In genomic region chr6:36517242-36517641, GRCm38 (mm10) we compare ENCODE assay signal across 15 mouse cellular contexts.
DNase-seq lines count a peak whose midpoint lies in the region; ATAC-seq and TF ChIP-seq lines count a peak whose summit lies in the region.
"Had no signal": no experiment of that assay in that cellular context is flagged by ENCODE, and none has a peak within 500 bp of the region (broad histone marks: within the 10 kb centered on the region; RNA-seq: fewer than 3 reads in every experiment).

No protein-coding gene starts in this region.

- no peak for DNase-seq in heart, adult 2 months
- peak; percentile 24 for DNase-seq in kidney, postnatal 0 days (ENCODE audit: low spot score)
- no peak for DNase-seq in kidney, postnatal 4 days
- peak; percentile 16 for DNase-seq in lung, postnatal 36 days
- DNase-seq in cerebellum, adult 11-12 months = no peak
- DNase-seq: cerebellum, adult 18-20 months; liver; retina, postnatal 1 day had no signal

- TF ChIP-seq POLR2A in heart, adult 2 months (IDR thresholded peaks at IDR 0.05; ENCODE audit: insufficient read depth, low read depth, low read length) = no peak

- H3K9me3 ChIP-seq in heart, embryonic 11.5 days (replicated peaks; ENCODE audit: control insufficient read depth, low read length) = no peaks in the 10 kb centered on the region
- no peaks in the 10 kb centered on the region for H3K9me3 ChIP-seq in kidney, postnatal 0 days (replicated peaks; ENCODE audit: low read length)
- no peaks in the 10 kb centered on the region for H3K9me3 ChIP-seq in forebrain, embryonic 16.5 days (ENCODE audit: control insufficient read depth, low read length)
- H3K9me3 ChIP-seq: hindbrain, embryonic 12.5 days; kidney, embryonic 15.5 days; midbrain, embryonic 15.5 days; neural tube, embryonic 12.5 days had no signal

- WGBS in heart, adult 2 months = 15% methylated on average over 5 of the region's 5 CpGs
- whole genome bisulfite sequencing in heart, embryonic 11.5 days (ENCODE audit: insufficient replicate concordance) = 50% methylated on average over 5 of the region's 5 CpGs
- WGBS in kidney, postnatal 0 days = 61% methylated on average over 5 of the region's 5 CpGs
- 37% methylated on average over 5 of the region's 5 CpGs for WGBS in forebrain, embryonic 16.5 days

- H3K9ac ChIP-seq in heart, adult 2 months (ENCODE audit: low read depth, low read length) = peak overlapping the region; percentile 42; the same call in 1 of the 2 replicates
- no peak overlapping the region for H3K9ac ChIP-seq in heart, embryonic 11.5 days (ENCODE audit: low read depth, low read length)
- H3K9ac ChIP-seq in kidney, postnatal 0 days (ENCODE audit: low read depth, low read length) = no peak overlapping the region
- H3K9ac ChIP-seq in forebrain, embryonic 16.5 days (replicated peaks; ENCODE audit: low read depth, low read length) = no peak overlapping the region
- H3K9ac ChIP-seq: hindbrain, embryonic 12.5 days; kidney, embryonic 15.5 days; midbrain, embryonic 15.5 days; neural tube, embryonic 12.5 days had no signal

- H3K4me2 ChIP-seq in heart, embryonic 11.5 days = no peak overlapping the region
- no peak overlapping the region for H3K4me2 ChIP-seq in kidney, postnatal 0 days (ENCODE audit: low read length)
- no peak overlapping the region for H3K4me2 ChIP-seq in forebrain, embryonic 16.5 days (ENCODE audit: low read length)
- H3K4me2 ChIP-seq: hindbrain, embryonic 12.5 days; kidney, embryonic 15.5 days; midbrain, embryonic 15.5 days; neural tube, embryonic 12.5 days had no signal

- H3K79me2 ChIP-seq in heart, adult 2 months (replicated peaks; ENCODE audit: control insufficient read depth, insufficient read depth, low read length) = no peaks in the 10 kb centered on the region; the same call in 1 of the 2 replicates

- H3K36me3 ChIP-seq in heart, adult 2 months (ENCODE audit: control insufficient read depth, insufficient read depth, low read length) = peaks cover 3% of the 10 kb centered on the region; the same call in 1 of the 2 replicates
- H3K36me3 ChIP-seq in heart, embryonic 11.5 days (ENCODE audit: control insufficient read depth, insufficient read depth, low read length) = no peaks in the 10 kb centered on the region
- H3K36me3 ChIP-seq in kidney, postnatal 0 days (ENCODE audit: insufficient read depth, low read length) = no peaks in the 10 kb centered on the region
- H3K36me3 ChIP-seq in forebrain, embryonic 16.5 days (ENCODE audit: control insufficient read depth, insufficient read depth) = no peaks in the 10 kb centered on the region
- H3K36me3 ChIP-seq: hindbrain, embryonic 12.5 days; kidney, embryonic 15.5 days; midbrain, embryonic 15.5 days; neural tube, embryonic 12.5 days had no signal

- H3K4me3 ChIP-seq in heart, adult 2 months = no peak overlapping the region
- H3K4me3 ChIP-seq in heart, embryonic 11.5 days (ENCODE audit: low read depth, low read length) = no peak overlapping the region
- no peak overlapping the region for H3K4me3 ChIP-seq in kidney, postnatal 0 days (replicated peaks; ENCODE audit: low read depth, low read length)
- H3K4me3 ChIP-seq in forebrain, embryonic 16.5 days (replicated peaks; ENCODE audit: low read length) = no peak overlapping the region
- H3K4me3 ChIP-seq: hindbrain, embryonic 12.5 days; kidney, embryonic 15.5 days; midbrain, embryonic 15.5 days; neural tube, embryonic 12.5 days had no signal

- TF ChIP-seq CTCF in heart, adult 2 months (IDR thresholded peaks at IDR 0.05) = no peak
- no peak for TF ChIP-seq CTCF in kidney, postnatal 0 days (IDR thresholded peaks at IDR 0.05; ENCODE audit: low read depth)

- intact Hi-C loops in heart, adult 2 months (cut with DNase I) = loop anchor here (10.0 kb wide), 1 partner anchor 78 kb away; no protein-coding TSS in a partner anchor

- TF ChIP-seq EP300 in heart, adult 2 months (IDR thresholded peaks at IDR 0.05; ENCODE audit: insufficient read depth, low read depth, low read length) = no peak

- no peak for ATAC-seq in heart, embryonic 11.5 days (replicated peaks; ENCODE audit: insufficient number of reproducible peaks, low FRiP score, low TSS enrichment)
- no peak for ATAC-seq in kidney, postnatal 0 days (replicated peaks; ENCODE audit: low FRiP score, low read depth)
- peak; percentile 82 for ATAC-seq in forebrain, embryonic 16.5 days
- ATAC-seq: midbrain, embryonic 15.5 days had no signal

- peak overlapping the region; percentile 66 for H3K27ac ChIP-seq in heart, adult 2 months
- H3K27ac ChIP-seq in heart, embryonic 11.5 days (ENCODE audit: low read depth, low read length) = no peak overlapping the region
- H3K27ac ChIP-seq in kidney, postnatal 0 days = no peak overlapping the region
- peak overlapping the region; percentile 39; the same call in 1 of the 2 replicates for H3K27ac ChIP-seq in forebrain, embryonic 16.5 days (ENCODE audit: low read length)
- H3K27ac ChIP-seq: hindbrain, embryonic 12.5 days; kidney, embryonic 15.5 days; macrophage; midbrain, embryonic 15.5 days; neural tube, embryonic 12.5 days had no signal

- H3K4me1 ChIP-seq in heart, adult 2 months (ENCODE audit: control insufficient read depth, insufficient read depth, low read length) = no peaks in the 10 kb centered on the region; the same call in 1 of the 2 replicates
- H3K4me1 ChIP-seq in heart, embryonic 11.5 days (ENCODE audit: control insufficient read depth, insufficient read depth, low read length) = no peaks in the 10 kb centered on the region
- no peaks in the 10 kb centered on the region for H3K4me1 ChIP-seq in kidney, postnatal 0 days (replicated peaks; ENCODE audit: insufficient read depth, low read length)
- H3K4me1 ChIP-seq in forebrain, embryonic 16.5 days (replicated peaks; ENCODE audit: control insufficient read depth, insufficient read depth, low read length) = peaks cover 12% of the 10 kb centered on the region
- H3K4me1 ChIP-seq: hindbrain, embryonic 12.5 days; kidney, embryonic 15.5 days; midbrain, embryonic 15.5 days; neural tube, embryonic 12.5 days had no signal

- H3K27me3 ChIP-seq in heart, adult 2 months (ENCODE audit: control insufficient read depth, insufficient read depth, low read length) = no peaks in the 10 kb centered on the region
- no peaks in the 10 kb centered on the region for H3K27me3 ChIP-seq in heart, embryonic 11.5 days (ENCODE audit: control insufficient read depth, insufficient read depth, low read length)
- no peaks in the 10 kb centered on the region for H3K27me3 ChIP-seq in kidney, postnatal 0 days (ENCODE audit: insufficient read depth, low read length)
- H3K27me3 ChIP-seq in forebrain, embryonic 16.5 days (replicated peaks; ENCODE audit: control insufficient read depth, insufficient read depth, low read length) = no peaks in the 10 kb centered on the region
- H3K27me3 ChIP-seq: hindbrain, embryonic 12.5 days; kidney, embryonic 15.5 days; midbrain, embryonic 15.5 days; neural tube, embryonic 12.5 days had no signal

Comparison
In these comparisons a context has a peak if more than half of its experiments do, and no peak if none do; other contexts are left out.
1. DNase-seq: peak in kidney, postnatal 0 days (single experiment) and lung, postnatal 36 days (single experiment); none in heart, adult 2 months (0 of 2), kidney, postnatal 4 days (0 of 2) and cerebellum, adult 11-12 months (single experiment).
2. H3K27ac ChIP-seq: peak in heart, adult 2 months (single experiment) and forebrain, embryonic 16.5 days (single experiment); none in heart, embryonic 11.5 days (single experiment) and kidney, postnatal 0 days (single experiment).